Mouse (Mus musculus) heart, postnatal 0 days (tissue): ENCODE measurements around the gene Tspoap1. TPM values are rescaled to one million over a fixed set of nuclear protein-coding genes. Genes with fewer than 3 reads are reported as not detected.

Source experiments
- ATAC-seq: fragments of 200-750 bp; cut with Nextera tagmentation; 2 replicates; pipeline ENCODE4 v1.8.0; 2017; ENCODE audit warnings: low read depth, moderate number of reproducible peaks, moderate library complexity; ENCODE audit not compliant: insufficient read depth
- DNase-seq: peaks from one replicate; pipeline ENCODE4 v3.0.0-alpha.2; 2016; ENCODE audit warnings: low spot score
- H3K27ac ChIP-seq: fragments of 300-500 bp; sonication (generic); 2 replicates; pipeline ENCODE4 v1.5.1; 2014; ENCODE audit warnings: low read depth, mild to moderate bottlenecking
- H3K27me3 ChIP-seq: fragments of 300-500 bp; sonication (generic); 2 replicates; pipeline ENCODE4 v1.6.1; 2014; ENCODE audit warnings: low read length, mixed read lengths; ENCODE audit not compliant: control insufficient read depth, insufficient read depth
- H3K36me3 ChIP-seq: fragments of 300-500 bp; sonication (generic); replicated peaks from 2 replicates; pipeline ENCODE4 v1.6.1; 2014; ENCODE audit warnings: low read length, mixed read lengths; ENCODE audit not compliant: control insufficient read depth, insufficient read depth
- H3K4me1 ChIP-seq: fragments of 300-500 bp; sonication (generic); 2 replicates; pipeline ENCODE4 v1.6.1; 2014; ENCODE audit warnings: antibody characterized with exemption; ENCODE audit not compliant: control insufficient read depth, insufficient read depth
- H3K4me2 ChIP-seq: fragments of 300-500 bp; sonication (generic); 2 replicates; pipeline ENCODE4 v1.6.1; 2014; ENCODE audit warnings: low read depth, mild to moderate bottlenecking, low read length, moderate library complexity
- H3K4me3 ChIP-seq: fragments of 300-500 bp; sonication (generic); 2 replicates; pipeline ENCODE4 v1.5.1; 2014; ENCODE audit warnings: low read depth, low read length
- H3K9ac ChIP-seq: fragments of 300-500 bp; sonication (generic); replicated peaks from 2 replicates; pipeline ENCODE4 v1.6.1; 2014; ENCODE audit warnings: low read depth, low read length, mixed read lengths
- H3K9me3 ChIP-seq: fragments of 300-500 bp; sonication (generic); replicated peaks from 2 replicates; pipeline ENCODE4 v1.6.1; 2016; ENCODE audit warnings: low read length; ENCODE audit not compliant: control insufficient read depth
- CTCF ChIP-seq: IDR thresholded peaks from 2 replicates; pipeline ENCODE4 v1.5.1; 2016; ENCODE audit warnings: antibody characterized with exemption, control low read depth, low read depth
- EP300 ChIP-seq: IDR thresholded peaks from 2 replicates; pipeline ENCODE4 v1.6.1; 2016; ENCODE audit warnings: antibody characterized with exemption, low read depth
- WGBS: fragments of 180-500 bp; shearing (Covaris S2); extraction: QIAGEN DNeasy Blood & Tissue Kit; methylation state at CpG from one replicate; pipeline ENCODE4 v1.1.7; 2014; 5-methylcytosine and 5-hydroxymethylcytosine counted together
- microRNA counts: library from miRNA; unstranded; fragments of <30 nt; microRNA quantifications from one replicate; lab custom pipeline; 2015
- microRNA-seq: library from miRNA; unstranded; fragments of <30 nt; microRNA quantifications from one replicate; pipeline ENCODE4, GENCODE M21; 2016
- polyA plus RNA-seq: library from polyadenylated mRNA; unstranded; fragments of >200 nt; fragmentation: Nextera tagmentation; extraction: Ambion mirVana; gene quantifications from 2 replicates; pipeline ENCODE4 v1.2.1, GENCODE M21; 2015
- total RNA-seq: library from RNA; depleted of rRNA; stranded (reverse); fragments of >200 nt; gene quantifications from 2 replicates; pipeline ENCODE4 v1.2.3, GENCODE M21; 2014; ENCODE audit warnings: low replicate concordance; rRNA removed

The Tspoap1 gene
- total and polyA plus RNA-seq, 2 experiments from 2014 or later: not detected

GRCm38 (mm10) chr11:87817443-87817773, 57.1 kb downstream of the Tspoap1 start:
- H3K4me2 ChIP-seq: peak overlapping the region; percentile 66
- no peak for ATAC-seq
- no peak overlapping the region for H3K27ac ChIP-seq
- TF ChIP-seq EP300 (no peak), CTCF (no peak)
- no peaks in the 10 kb centered on the region for H3K36me3 ChIP-seq
- H3K9ac ChIP-seq: no peak overlapping the region
- no peaks in the 10 kb centered on the region for H3K9me3 ChIP-seq
- peaks cover 26% of the 10 kb centered on the region for H3K27me3 ChIP-seq
- no peaks in the 10 kb centered on the region for H3K4me1 ChIP-seq
- 29% methylated on average over 4 of the region's 4 CpGs for WGBS
- peak overlapping the region; percentile 42 for H3K4me3 ChIP-seq
- no peak for DNase-seq

GRCm38 (mm10) chr11:87821502-87821901, 61.2 kb downstream of the Tspoap1 start:
- ATAC-seq: no peak
- H3K9ac ChIP-seq: no peak overlapping the region

GRCm38 (mm10) chr11:87828239-87828900, 68.0 kb downstream of the Tspoap1 start, which contains the start of gene Lpo:
Lpo (minus strand) TSS chr11:87828289.
- 58% methylated on average over 10 of the region's 10 CpGs for WGBS
- Histone ChIP-seq H3K27me3 (0 out of 2 replicates have a peak, but pooled peaks cover 5% of the 10 kb centered on the region), H3K4me2 (no peak within 1 kb of the TSS), H3K9ac (no peak within 1 kb of the TSS), H3K27ac (no peak within 1 kb of the TSS), H3K36me3 (no peaks in the 10 kb centered on the region), H3K4me3 (no peak within 1 kb of the TSS), H3K4me1 (no peaks in the 10 kb centered on the region), H3K9me3 (no peaks in the 10 kb centered on the region)
- TF ChIP-seq CTCF (no peak), EP300 (no peak)
- DNase-seq: no peak
- ATAC-seq: no peak

More at GRCm38 (mm10) chr11:87821502-87821901, 61.2 kb downstream of the Tspoap1 start:
- Histone ChIP-seq H3K4me2 (no peak overlapping the region), H3K9me3 (no peaks in the 10 kb centered on the region), H3K4me1 (no peaks in the 10 kb centered on the region), H3K4me3 (no peak overlapping the region), H3K27ac (no peak overlapping the region), H3K27me3 (peaks cover 14% of the 10 kb centered on the region), H3K36me3 (no peaks in the 10 kb centered on the region)
- TF ChIP-seq CTCF (no peak), EP300 (no peak)
- 66% methylated on average over 5 of the region's 5 CpGs for WGBS
- no peak for DNase-seq

MicroRNAs within 50 kb of the gene (microRNA counts, 519-probe panel; counts per million panel counts)
- 2,883 counts per million, percentile 31 among the panel's probes with 10 or more counts for microRNA mmu-miR-142-3p (lab: Ali Mortazavi, UCI)
- 3,595 counts per million, percentile 42 among the panel's probes with 10 or more counts for microRNA mmu-miR-142-5p (lab: Ali Mortazavi, UCI)

Small RNA genes within 50 kb of the gene (microRNA-seq; reads per million reads assigned to microRNA genes)
- not detected for gene Mir142
- gene Mir142b: not detected

Other genes with a start within 250 kb of the Tspoap1 start
- gene Gm11492, start 193.9 kb upstream of the Tspoap1 start, total RNA-seq: not detected in 2 replicates
- not detected in 2 replicates for gene Gm11492, start 193.9 kb upstream of the Tspoap1 start, polyA plus RNA-seq
- 13.9 and 20.6 TPM in 2 replicates for gene Sept4, start 191.6 kb upstream of the Tspoap1 start, total RNA-seq
- gene Sept4, start 191.6 kb upstream of the Tspoap1 start, polyA plus RNA-seq: 47.8 and 49.1 TPM in 2 replicates
- 12.4 and 17.3 TPM in 2 replicates for gene Mtmr4, start 168.4 kb upstream of the Tspoap1 start, total RNA-seq
- 6.0 and 7.0 TPM in 2 replicates for gene Mtmr4, start 168.4 kb upstream of the Tspoap1 start, polyA plus RNA-seq
- not detected in 2 replicates for gene Hsf5, start 143.4 kb upstream of the Tspoap1 start, total RNA-seq
- gene Hsf5, start 143.4 kb upstream of the Tspoap1 start, polyA plus RNA-seq: 0.03 TPM in 1 of 2 replicates, not detected in the other
- gene Rnf43, start 97.8 kb upstream of the Tspoap1 start, total RNA-seq: 0.19 and 0.73 TPM in 2 replicates
- 0.25 and 0.48 TPM in 2 replicates for gene Rnf43, start 97.8 kb upstream of the Tspoap1 start, polyA plus RNA-seq
- gene Supt4a, start 23.0 kb upstream of the Tspoap1 start, total RNA-seq: 50.3 and 73.7 TPM in 2 replicates
- gene Supt4a, start 23.0 kb upstream of the Tspoap1 start, polyA plus RNA-seq: 101 and 104 TPM in 2 replicates
- 0.46 and 2.6 TPM in 2 replicates for gene Mpo, start 33.0 kb downstream of the Tspoap1 start, total RNA-seq
- gene Mpo, start 33.0 kb downstream of the Tspoap1 start, polyA plus RNA-seq: 0.26 and 0.36 TPM in 2 replicates
- 0.19 TPM in 1 of 2 replicates, not detected in the other for gene Lpo, start 67.7 kb downstream of the Tspoap1 start, total RNA-seq
- gene Lpo, start 67.7 kb downstream of the Tspoap1 start, polyA plus RNA-seq: not detected in 2 replicates
- 4.4 and 4.8 TPM in 2 replicates for gene Mks1, start 92.7 kb downstream of the Tspoap1 start, total RNA-seq
- 4.5 and 6.0 TPM in 2 replicates for gene Mks1, start 92.7 kb downstream of the Tspoap1 start, polyA plus RNA-seq
- not detected in 2 replicates for gene Epx, start 115.0 kb downstream of the Tspoap1 start, total RNA-seq
- 0.22 and 0.25 TPM in 2 replicates for gene Epx, start 115.0 kb downstream of the Tspoap1 start, polyA plus RNA-seq
- not detected in 2 replicates for gene Olfr462, start 131.7 kb downstream of the Tspoap1 start, total RNA-seq
- gene Olfr462, start 131.7 kb downstream of the Tspoap1 start, polyA plus RNA-seq: not detected in 2 replicates
- gene Olfr463, start 136.8 kb downstream of the Tspoap1 start, total RNA-seq: not detected in 2 replicates
- not detected in 2 replicates for gene Olfr463, start 136.8 kb downstream of the Tspoap1 start, polyA plus RNA-seq
- not detected in 2 replicates for gene Olfr464, start 160.4 kb downstream of the Tspoap1 start, total RNA-seq
- not detected in 2 replicates for gene Olfr464, start 160.4 kb downstream of the Tspoap1 start, polyA plus RNA-seq
- gene Dynll2, start 227.0 kb downstream of the Tspoap1 start, total RNA-seq: 18.6 and 20.7 TPM in 2 replicates
- gene Dynll2, start 227.0 kb downstream of the Tspoap1 start, polyA plus RNA-seq: 32.9 and 33.0 TPM in 2 replicates